Mouse (Mus musculus) neutrophil, adult 59 days (primary cell): ENCODE data around the gene Ikzf2. TPM values are rescaled to one million over a fixed set of nuclear protein-coding genes. Genes with fewer than 3 reads are reported as not detected.

Experiments
- total RNA-seq, 2 experiments: library from RNA; stranded (reverse); gene quantifications; 1 replicate in 1 of 2; 2 replicates in 1 of 2; pipeline ENCODE4 v1.2.4; 2023

Gene Ikzf2
- 1 to 10 TPM; 3.4 to 4.8 TPM for total RNA-seq

GRCm38 (mm10) chr1:69687076-69687991, at the start of gene Ikzf2:
Gene Ikzf2 (minus strand): TSS chr1:69687245.

Other genes with a start within 250 kb of the Ikzf2 start
- gene Spag16, start 139.7 kb upstream of the Ikzf2 start, total RNA-seq, result not detected